Mouse (Mus musculus): ENCODE measurements at regions not wholly inside any gene's neighbourhood (a gene's known extent, or its start where the extent isn't known, plus 50 kb on each side); places are given as distances from the start of the nearest gene placed in this dataset.

GRCm38 (mm10) chr14:105429664-105430257 is 171.4 kb downstream of the Ndfip2 start:
- Histone ChIP-seq H3K9me3 (replicated peaks; ENCODE audit: control insufficient read depth, low read length) (no peaks in the 10 kb centered on the region), H3K4me2 (ENCODE audit: low read depth, low read length) (no peak overlapping the region), H3K4me3 (replicated peaks; ENCODE audit: low read length) (no peak overlapping the region), H3K27ac (ENCODE audit: low read length) (no peak overlapping the region), H3K36me3 (ENCODE audit: control insufficient read depth, insufficient read depth, low read length) (no peaks in the 10 kb centered on the region), H3K9ac (ENCODE audit: low read length) (no peak overlapping the region), H3K27me3 (ENCODE audit: control insufficient read depth, insufficient read depth, low read length) (no peaks in the 10 kb centered on the region), H3K4me1 (ENCODE audit: control insufficient read depth, insufficient read depth, low read length) (peaks cover 5% of the 10 kb centered on the region; the same call in 1 of the 2 replicates)
- no peak for ATAC-seq (ENCODE audit: insufficient read depth, low FRiP score)
- WGBS: 69% methylated on average over 5 of the region's 5 CpGs

GRCm38 (mm10) chr14:105427474-105427901 is 169.1 kb downstream of the Ndfip2 start:
- Histone ChIP-seq H3K4me2 (ENCODE audit: low read depth, low read length) (peak overlapping the region; percentile 41), H3K9me3 (replicated peaks; ENCODE audit: control insufficient read depth, low read length) (no peaks in the 10 kb centered on the region), H3K4me1 (ENCODE audit: control insufficient read depth, insufficient read depth, low read length) (peaks cover 5% of the 10 kb centered on the region; the same call in 1 of the 2 replicates), H3K9ac (ENCODE audit: low read length) (no peak overlapping the region), H3K36me3 (ENCODE audit: control insufficient read depth, insufficient read depth, low read length) (no peaks in the 10 kb centered on the region), H3K27ac (ENCODE audit: low read length) (peak overlapping the region; percentile 25; the same call in 1 of the 2 replicates), H3K27me3 (ENCODE audit: control insufficient read depth, insufficient read depth, low read length) (no peaks in the 10 kb centered on the region), H3K4me3 (replicated peaks; ENCODE audit: low read length) (peak overlapping the region; percentile 11; the same call in 1 of the 2 replicates)
- ATAC-seq (ENCODE audit: insufficient read depth, low FRiP score): peak; percentile 87; the same call in 1 of the 2 replicates
- 33% methylated on average over 17 of the region's 17 CpGs for whole genome bisulfite sequencing

GRCm38 (mm10) chr14:105426597-105427334 is 168.4 kb downstream of the Ndfip2 start:
- H3K9ac ChIP-seq (ENCODE audit: low read length): 0 out of 2 replicates have a peak overlapping the region, but pooled peaks have one; percentile 3
- H3K4me2 ChIP-seq (ENCODE audit: low read depth, low read length): peak overlapping the region; percentile 41
- H3K9me3 ChIP-seq (replicated peaks; ENCODE audit: control insufficient read depth, low read length): no peaks in the 10 kb centered on the region
- no peaks in the 10 kb centered on the region for H3K27me3 ChIP-seq (ENCODE audit: control insufficient read depth, insufficient read depth, low read length)
- WGBS: 63% methylated on average over 19 of the region's 19 CpGs
- no peak for ATAC-seq (ENCODE audit: insufficient read depth, low FRiP score)
- no peak overlapping the region for H3K4me3 ChIP-seq (replicated peaks; ENCODE audit: low read length)
- H3K36me3 ChIP-seq (ENCODE audit: control insufficient read depth, insufficient read depth, low read length): no peaks in the 10 kb centered on the region
- no peak overlapping the region for H3K27ac ChIP-seq (ENCODE audit: low read length)
- H3K4me1 ChIP-seq (ENCODE audit: control insufficient read depth, insufficient read depth, low read length): peaks cover 5% of the 10 kb centered on the region; the same call in 1 of the 2 replicates

GRCm38 (mm10) chr14:105417967-105418366 is 159.6 kb downstream of the Ndfip2 start:
- H3K4me1 ChIP-seq (ENCODE audit: control insufficient read depth, insufficient read depth, low read length): no peaks in the 10 kb centered on the region; the same call in 1 of the 2 replicates
- no peaks in the 10 kb centered on the region for H3K27me3 ChIP-seq (ENCODE audit: control insufficient read depth, insufficient read depth, low read length)
- no peak overlapping the region for H3K4me2 ChIP-seq (ENCODE audit: low read depth, low read length)
- H3K27ac ChIP-seq (ENCODE audit: low read length): no peak overlapping the region
- H3K9ac ChIP-seq (ENCODE audit: low read length): no peak overlapping the region
- no peak overlapping the region for H3K4me3 ChIP-seq (replicated peaks; ENCODE audit: low read length)
- 24% methylated on average over 4 of the region's 4 CpGs for whole genome bisulfite sequencing
- no peak for ATAC-seq (ENCODE audit: insufficient read depth, low FRiP score)
- no peaks in the 10 kb centered on the region for H3K9me3 ChIP-seq (replicated peaks; ENCODE audit: control insufficient read depth, low read length)
- H3K36me3 ChIP-seq (ENCODE audit: control insufficient read depth, insufficient read depth, low read length): no peaks in the 10 kb centered on the region

GRCm38 (mm10) chr14:105417458-105417960 is 159.1 kb downstream of the Ndfip2 start:
- WGBS: 66% methylated on average over 8 of the region's 8 CpGs
- Histone ChIP-seq H3K4me2 (ENCODE audit: low read depth, low read length) (no peak overlapping the region), H3K27me3 (ENCODE audit: control insufficient read depth, insufficient read depth, low read length) (no peaks in the 10 kb centered on the region), H3K27ac (ENCODE audit: low read length) (no peak overlapping the region), H3K9ac (ENCODE audit: low read length) (no peak overlapping the region), H3K4me1 (ENCODE audit: control insufficient read depth, insufficient read depth, low read length) (no peaks in the 10 kb centered on the region; the same call in 1 of the 2 replicates), H3K4me3 (replicated peaks; ENCODE audit: low read length) (no peak overlapping the region), H3K36me3 (ENCODE audit: control insufficient read depth, insufficient read depth, low read length) (no peaks in the 10 kb centered on the region), H3K9me3 (replicated peaks; ENCODE audit: control insufficient read depth, low read length) (no peaks in the 10 kb centered on the region)
- no peak for ATAC-seq (ENCODE audit: insufficient read depth, low FRiP score)

GRCm38 (mm10) chr14:105416964-105417363 is 158.6 kb downstream of the Ndfip2 start:
- ATAC-seq (ENCODE audit: insufficient read depth, low FRiP score): no peak

GRCm38 (mm10) chr14:105404662-105405061 is 146.3 kb downstream of the Ndfip2 start:
- 0 out of 2 replicates have a peak, but pooled peaks cover 2% of the 10 kb centered on the region for H3K27me3 ChIP-seq (ENCODE audit: control insufficient read depth, insufficient read depth, low read length)
- no peak overlapping the region for H3K4me2 ChIP-seq (ENCODE audit: low read depth, low read length)
- no peaks in the 10 kb centered on the region for H3K4me1 ChIP-seq (ENCODE audit: control insufficient read depth, insufficient read depth, low read length)
- WGBS: 83% methylated on average over 2 of the region's 2 CpGs
- no peak overlapping the region for H3K9ac ChIP-seq (ENCODE audit: low read length)
- no peaks in the 10 kb centered on the region for H3K9me3 ChIP-seq (replicated peaks; ENCODE audit: control insufficient read depth, low read length)
- no peak overlapping the region for H3K27ac ChIP-seq (ENCODE audit: low read length)
- no peak overlapping the region for H3K4me3 ChIP-seq (replicated peaks; ENCODE audit: low read length)
- H3K36me3 ChIP-seq (ENCODE audit: control insufficient read depth, insufficient read depth, low read length): no peaks in the 10 kb centered on the region
- ATAC-seq (ENCODE audit: insufficient read depth, low FRiP score): no peak

More at GRCm38 (mm10) chr14:105416964-105417363, 158.6 kb downstream of the Ndfip2 start:
- H3K4me3 ChIP-seq (replicated peaks; ENCODE audit: low read length): no peak overlapping the region
- no peaks in the 10 kb centered on the region; the same call in 1 of the 2 replicates for H3K4me1 ChIP-seq (ENCODE audit: control insufficient read depth, insufficient read depth, low read length)
- no peak overlapping the region for H3K9ac ChIP-seq (ENCODE audit: low read length)
- WGBS: 57% methylated on average over 7 of the region's 7 CpGs
- no peaks in the 10 kb centered on the region for H3K36me3 ChIP-seq (ENCODE audit: control insufficient read depth, insufficient read depth, low read length)
- no peaks in the 10 kb centered on the region for H3K27me3 ChIP-seq (ENCODE audit: control insufficient read depth, insufficient read depth, low read length)
- no peak overlapping the region for H3K4me2 ChIP-seq (ENCODE audit: low read depth, low read length)
- no peaks in the 10 kb centered on the region for H3K9me3 ChIP-seq (replicated peaks; ENCODE audit: control insufficient read depth, low read length)
- H3K27ac ChIP-seq (ENCODE audit: low read length): no peak overlapping the region

GRCm38 (mm10) chr14:105404241-105404640 is 145.9 kb downstream of the Ndfip2 start:
- Histone ChIP-seq H3K9ac (ENCODE audit: low read length) (no peak overlapping the region), H3K36me3 (ENCODE audit: control insufficient read depth, insufficient read depth, low read length) (no peaks in the 10 kb centered on the region), H3K27me3 (ENCODE audit: control insufficient read depth, insufficient read depth, low read length) (0 out of 2 replicates have a peak, but pooled peaks cover 2% of the 10 kb centered on the region), H3K27ac (ENCODE audit: low read length) (no peak overlapping the region), H3K4me1 (ENCODE audit: control insufficient read depth, insufficient read depth, low read length) (no peaks in the 10 kb centered on the region), H3K4me3 (replicated peaks; ENCODE audit: low read length) (no peak overlapping the region), H3K9me3 (replicated peaks; ENCODE audit: control insufficient read depth, low read length) (no peaks in the 10 kb centered on the region), H3K4me2 (ENCODE audit: low read depth, low read length) (no peak overlapping the region)
- no peak for ATAC-seq (ENCODE audit: insufficient read depth, low FRiP score)
- 69% methylated on average over 6 of the region's 6 CpGs for WGBS

- no peak overlapping the region for H3K9ac ChIP-seq (ENCODE audit: low read length)
- no peaks in the 10 kb centered on the region for H3K36me3 ChIP-seq (ENCODE audit: control insufficient read depth, insufficient read depth, low read length)
- no peaks in the 10 kb centered on the region for H3K9me3 ChIP-seq (replicated peaks; ENCODE audit: control insufficient read depth, low read length)
- 0 out of 2 replicates have a peak, but pooled peaks cover 2% of the 10 kb centered on the region for H3K27me3 ChIP-seq (ENCODE audit: control insufficient read depth, insufficient read depth, low read length)
- no peak for ATAC-seq (ENCODE audit: insufficient read depth, low FRiP score)
- no peaks in the 10 kb centered on the region for H3K4me1 ChIP-seq (ENCODE audit: control insufficient read depth, insufficient read depth, low read length)
- H3K27ac ChIP-seq (ENCODE audit: low read length): no peak overlapping the region
- 72% methylated on average over 9 of the region's 9 CpGs for WGBS
- no peak overlapping the region for H3K4me3 ChIP-seq (replicated peaks; ENCODE audit: low read length)
- no peak overlapping the region for H3K4me2 ChIP-seq (ENCODE audit: low read depth, low read length)
Measured at GRCm38 (mm10) chr14:105403256-105403655, 144.9 kb downstream of the Ndfip2 start.
